Mouse (Mus musculus) kidney, postnatal 0 days (tissue): Measurements from ENCODE around the gene Rnf26. TPM values are rescaled to one million over a fixed set of nuclear protein-coding genes. Genes with fewer than 3 reads are reported as not detected.
A peak's percentile ranks its signal among the peaks of the same experiment; 100 is the strongest.

Experiments used
- ATAC-seq: fragments of 200-750 bp; cut with Nextera tagmentation; replicated peaks from 2 replicates; pipeline ENCODE4 v1.8.0; 2017; ENCODE audit warnings: low read depth, moderate number of reproducible peaks, moderate TSS enrichment, moderate library complexity; ENCODE audit not compliant: low FRiP score
- DNase-seq: peaks from one replicate; pipeline ENCODE4 v3.0.0-alpha.2; 2016; ENCODE audit warnings: low spot score
- H3K27ac ChIP-seq: fragments of 300-500 bp; sonication (generic); 2 replicates; pipeline ENCODE4 v1.5.1; 2014; ENCODE audit warnings: mild to moderate bottlenecking
- H3K27me3 ChIP-seq: fragments of 300-500 bp; sonication (generic); 2 replicates; pipeline ENCODE4 v1.6.1; 2014; ENCODE audit warnings: low read length, mixed read lengths; ENCODE audit not compliant: insufficient read depth
- H3K36me3 ChIP-seq: fragments of 300-500 bp; sonication (generic); 2 replicates; pipeline ENCODE4 v1.6.1; 2014; ENCODE audit warnings: low read length, mixed read lengths; ENCODE audit not compliant: insufficient read depth
- H3K4me1 ChIP-seq: fragments of 300-500 bp; sonication (generic); replicated peaks from 2 replicates; pipeline ENCODE4 v1.6.1; 2014; ENCODE audit warnings: antibody characterized with exemption, low read length, mixed read lengths; ENCODE audit not compliant: insufficient read depth
- H3K4me2 ChIP-seq: fragments of 300-500 bp; sonication (generic); 2 replicates; pipeline ENCODE4 v1.6.1; 2014; ENCODE audit warnings: mild to moderate bottlenecking, low read length, moderate library complexity, mixed read lengths
- H3K4me3 ChIP-seq: fragments of 300-500 bp; sonication (generic); replicated peaks from 2 replicates; pipeline ENCODE4 v1.5.1; 2014; ENCODE audit warnings: low read depth, low read length
- H3K9ac ChIP-seq: fragments of 300-500 bp; sonication (generic); 2 replicates; pipeline ENCODE4 v1.6.1; 2014; ENCODE audit warnings: low read depth, low read length
- H3K9me3 ChIP-seq: fragments of 300-500 bp; sonication (generic); replicated peaks from 2 replicates; pipeline ENCODE4 v1.6.1; 2016; ENCODE audit warnings: low read length, inconsistent platforms, mixed read lengths
- CTCF ChIP-seq: IDR thresholded peaks from 2 replicates; pipeline ENCODE4 v1.5.1; 2016; ENCODE audit warnings: antibody characterized with exemption, low read depth, mild to moderate bottlenecking, moderate library complexity
- WGBS: fragments of 180-500 bp; shearing (Covaris S2); extraction: QIAGEN DNeasy Blood & Tissue Kit; methylation state at CpG from one replicate; pipeline ENCODE4 v1.1.7; 2014; 5-methylcytosine and 5-hydroxymethylcytosine counted together
- polyA plus RNA-seq: library from polyadenylated mRNA; unstranded; fragments of >200 nt; fragmentation: Nextera tagmentation; extraction: Ambion mirVana; gene quantifications from 2 replicates; pipeline ENCODE4 v1.2.1, GENCODE M21; 2015

Rnf26 gene
- polyA plus RNA-seq, 1 experiment from 2014 or later: 46.6 TPM

GRCm38 (mm10) chr9:44133287-44133686, 20.0 kb upstream of the Rnf26 start:
- DNase-seq (no peak), ATAC-seq (no peak)
- Histone ChIP-seq H3K4me3 (peak overlapping the region; percentile 54), H3K4me1 (peaks cover 35% of the 10 kb centered on the region), H3K9me3 (no peaks in the 10 kb centered on the region), H3K9ac (peak overlapping the region; percentile 69; the same call in 1 of the 2 replicates), H3K27me3 (no peaks in the 10 kb centered on the region), H3K4me2 (peak overlapping the region; percentile 81), H3K36me3 (no peaks in the 10 kb centered on the region), H3K27ac (peak overlapping the region; percentile 88)
- TF ChIP-seq CTCF: no peak
- 20% methylated on average over 2 of the region's 2 CpGs for WGBS

DNA sequence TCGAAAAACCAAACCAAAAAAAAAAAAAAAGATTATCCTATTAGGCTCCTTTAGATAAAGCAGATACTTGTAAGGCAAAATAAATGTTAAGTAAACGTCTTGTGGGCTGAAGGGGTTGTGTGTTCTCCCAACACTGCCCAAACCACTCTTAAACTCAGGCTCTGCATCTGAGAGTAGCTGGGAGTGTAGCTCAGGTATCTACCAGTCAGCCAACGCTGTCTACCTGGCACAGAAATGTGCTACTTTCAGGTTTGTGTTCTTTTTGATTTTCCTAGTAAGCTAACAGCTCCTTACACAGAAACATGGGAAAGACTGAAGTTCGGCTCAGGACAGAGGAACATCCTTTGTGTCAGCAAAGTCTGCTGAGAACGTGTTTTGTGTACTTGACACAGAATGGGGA, 18.9 kb upstream of the Rnf26 start:
- no peak for TF ChIP-seq CTCF
- no peak overlapping the region for H3K4me2 ChIP-seq

GRCm38 (mm10) chr9:44131276-44131590, 17.9 kb upstream of the Rnf26 start:
- TF ChIP-seq CTCF: no peak
- peak overlapping the region; percentile 96 for H3K27ac ChIP-seq
- no peaks in the 10 kb centered on the region for H3K27me3 ChIP-seq
- ATAC-seq (no peak), DNase-seq (no peak)
- no peaks in the 10 kb centered on the region for H3K9me3 ChIP-seq
- no peak overlapping the region for H3K4me3 ChIP-seq
- no peaks in the 10 kb centered on the region for H3K36me3 ChIP-seq
- peaks cover 40% of the 10 kb centered on the region for H3K4me1 ChIP-seq
- no peak overlapping the region for H3K9ac ChIP-seq
- 34% methylated on average over 7 of the region's 7 CpGs for WGBS
- H3K4me2 ChIP-seq: peak overlapping the region; percentile 37

More for the DNA sequence above, 18.9 kb upstream of the Rnf26 start:
- 71% methylated on average over 5 of the region's 5 CpGs for WGBS
- Histone ChIP-seq H3K27ac (peak overlapping the region; percentile 96), H3K27me3 (no peaks in the 10 kb centered on the region), H3K9ac (no peak overlapping the region), H3K4me1 (peaks cover 35% of the 10 kb centered on the region), H3K9me3 (no peaks in the 10 kb centered on the region), H3K4me3 (no peak overlapping the region), H3K36me3 (no peaks in the 10 kb centered on the region)
- ATAC-seq (no peak), DNase-seq (no peak)

GRCm38 (mm10) chr9:44130581-44131275, 17.4 kb upstream of the Rnf26 start:
- peak; percentile 83 for DNase-seq
- no peaks in the 10 kb centered on the region for H3K36me3 ChIP-seq
- peaks cover 44% of the 10 kb centered on the region for H3K4me1 ChIP-seq
- H3K4me3 ChIP-seq: peak overlapping the region; percentile 32
- WGBS: 20% methylated on average over 18 of the region's 19 CpGs
- H3K9ac ChIP-seq: 0 out of 2 replicates have a peak overlapping the region, but pooled peaks have one; percentile 47
- no peak for TF ChIP-seq CTCF
- peak overlapping the region; percentile 96 for H3K27ac ChIP-seq
- no peaks in the 10 kb centered on the region for H3K9me3 ChIP-seq
- H3K27me3 ChIP-seq: no peaks in the 10 kb centered on the region
- ATAC-seq: peak; percentile 30
- H3K4me2 ChIP-seq: peak overlapping the region; percentile 77

DNA sequence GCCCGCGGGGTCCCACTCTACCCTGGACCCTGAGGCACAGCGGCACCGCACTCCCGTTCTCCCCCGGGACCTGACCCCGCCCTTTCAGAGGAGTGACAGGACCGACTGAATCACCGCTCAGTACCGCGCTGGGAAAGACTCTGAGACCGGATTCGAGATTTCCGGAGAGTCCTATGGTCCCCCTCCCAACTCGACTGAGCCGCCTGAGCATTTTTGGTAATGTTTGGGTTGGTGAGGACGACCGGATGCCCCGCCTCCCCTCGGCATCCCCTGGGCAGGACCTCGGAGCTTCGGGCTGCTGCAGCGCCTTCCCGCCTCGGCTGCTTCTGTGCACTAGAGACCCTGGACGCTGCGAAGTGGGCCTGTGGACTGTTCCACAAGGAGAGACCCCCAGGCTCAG, 16.7 kb upstream of the Rnf26 start:
- DNase-seq (peak; percentile 91), ATAC-seq (peak; percentile 31)
- peak overlapping the region; percentile 96 for H3K27ac ChIP-seq
- under 1% methylated on average over 27 of the region's 27 CpGs for WGBS
- no peaks in the 10 kb centered on the region for H3K9me3 ChIP-seq
- peak overlapping the region; percentile 32 for H3K4me3 ChIP-seq
- no peaks in the 10 kb centered on the region for H3K27me3 ChIP-seq
- peak overlapping the region; percentile 47 for H3K9ac ChIP-seq
- H3K4me1 ChIP-seq: peaks cover 51% of the 10 kb centered on the region
- H3K36me3 ChIP-seq: no peaks in the 10 kb centered on the region
- peak overlapping the region; percentile 77 for H3K4me2 ChIP-seq
- TF ChIP-seq CTCF: no peak

- H3K4me1 ChIP-seq: peaks cover 55% of the 10 kb centered on the region
- no peaks in the 10 kb centered on the region for H3K27me3 ChIP-seq
- H3K36me3 ChIP-seq: no peaks in the 10 kb centered on the region
- H3K9ac ChIP-seq: peak overlapping the region; percentile 45
- H3K27ac ChIP-seq: peak overlapping the region; percentile 96
- 9% methylated on average over 9 of the region's 9 CpGs for WGBS
- TF ChIP-seq CTCF: no peak
- ATAC-seq: no peak
- DNase-seq: peak; percentile 56
- H3K4me3 ChIP-seq: peak overlapping the region; percentile 32
- no peaks in the 10 kb centered on the region for H3K9me3 ChIP-seq
- peak overlapping the region; percentile 77 for H3K4me2 ChIP-seq
Measured at GRCm38 (mm10) chr9:44129633-44130032, 16.3 kb upstream of the Rnf26 start.
